In genomic region chr8:124540906-124541305, GRCm38 (mm10) we compare ENCODE assay signal across 18 mouse cellular contexts. TPM values are rescaled to one million over a fixed set of nuclear protein-coding genes. Genes with fewer than 3 reads are reported as not detected.
"Had no signal": no experiment of that assay in that cellular context is flagged by ENCODE, and none has a peak within 500 bp of the region (broad histone marks: within the 10 kb centered on the region; RNA-seq: fewer than 3 reads in every experiment).

No protein-coding gene starts in this region.

- H3K9me3 ChIP-seq: limb, embryonic 10.5 days; midbrain, embryonic 15.5 days; neural tube, embryonic 13.5 days had no signal

- H3K4me1 ChIP-seq: limb, embryonic 10.5 days; midbrain, embryonic 15.5 days; neural tube, embryonic 13.5 days had no signal

- H3K4me2 ChIP-seq: midbrain, embryonic 11.5 days; midbrain, embryonic 15.5 days; neural tube, embryonic 13.5 days had no signal

- ATAC-seq: hindbrain, embryonic 16.5 days; midbrain, embryonic 15.5 days had no signal

- H3K27ac ChIP-seq: left cerebral cortex, adult 2 months; limb, embryonic 10.5 days; midbrain, embryonic 15.5 days; neural tube, embryonic 13.5 days had no signal

- H3K9ac ChIP-seq: midbrain, embryonic 15.5 days; neural tube, embryonic 13.5 days had no signal

- DNase-seq: kidney, adult 18-20 months; kidney, postnatal 10 days; kidney, postnatal 4 days; lung, adult 2 months; lung, postnatal 10 days; lung, postnatal 4 days; retina, postnatal 1 day; right cerebral cortex, postnatal 4 days; spleen, adult 18-20 months; thymus, postnatal 36 days had no signal

- H3K4me3 ChIP-seq: left cerebral cortex, adult 2 months; limb, embryonic 10.5 days; midbrain, embryonic 15.5 days; neural tube, embryonic 13.5 days had no signal

- H3K27me3 ChIP-seq: midbrain, embryonic 15.5 days; neural tube, embryonic 13.5 days had no signal

RNA-seq across cellular contexts. Expression of gene Agt, which starts 28.6 kb away (rescaled TPM):
- polyA plus RNA-seq: limb, embryonic 10.5 days; midbrain, embryonic 11.5 days had no signal

RNA-seq across cellular contexts. Expression of gene Capn9, which starts 35.0 kb away (rescaled TPM):
- total RNA-seq: left cerebral cortex, adult 2 months; left cerebral cortex, postnatal 14 days; megakaryocyte, adult 5-6 weeks had no signal
- polyA plus RNA-seq: limb, embryonic 10.5 days; midbrain, embryonic 11.5 days; midbrain, embryonic 15.5 days had no signal
